Mouse (Mus musculus): ENCODE measurements around the gene Serpina3n. TPM values are rescaled to one million over a fixed set of nuclear protein-coding genes. Genes with fewer than 3 reads are reported as not detected.
A peak's percentile ranks its signal among the peaks of the same experiment; 100 is the strongest.
"Not testable (repeated sequence)": the region's sequence is repeated elsewhere in the genome, so short reads cannot be mapped to it uniquely, and the experiment has no call there.

Serpina3n gene
- total RNA-seq, 4 experiments from 2014 or later, result 2.4 to 10.7 (median 5.6) TPM

GRCm38 (mm10) chr12:104433951-104434735 lies 27.6 kb downstream of the Serpina3n start:
- no peak for DNase-seq (ENCODE audit: low spot score in 2 of 2)

DNA sequence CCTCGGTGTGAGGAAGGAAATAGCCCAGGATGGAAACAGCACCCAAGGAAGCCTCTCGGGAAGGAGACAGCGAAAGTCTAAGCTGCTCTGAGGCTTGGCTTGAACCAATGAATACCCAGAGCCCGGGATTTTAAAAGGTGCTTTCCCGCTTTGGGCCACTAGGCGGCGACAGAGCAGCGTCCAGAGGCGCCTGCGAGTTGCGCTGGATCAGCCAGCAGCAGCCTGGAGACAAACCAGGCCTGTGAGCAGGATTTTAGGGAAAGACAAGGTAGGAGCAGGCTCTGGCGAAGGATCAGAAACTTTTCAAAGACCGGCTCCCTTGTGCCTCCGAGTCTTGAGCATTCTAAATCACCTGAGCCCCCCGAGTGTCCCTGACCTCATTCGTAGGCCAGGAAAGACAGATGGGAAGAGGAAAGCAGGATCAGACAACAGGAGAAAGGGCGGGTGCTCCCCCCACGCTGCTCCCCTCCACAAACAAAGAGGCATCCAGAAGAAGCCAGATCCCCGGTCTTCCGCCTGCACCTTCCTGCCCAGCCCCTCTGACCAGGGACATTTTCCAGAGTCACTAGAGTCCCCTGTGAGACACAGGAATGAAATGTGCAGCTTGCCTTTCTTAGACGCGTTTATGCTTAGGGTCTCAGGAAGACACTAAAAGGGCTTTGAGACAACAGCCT lies 33.7 kb downstream of the Serpina3n start:
- peak; percentile 71 to 76 for DNase-seq (ENCODE audit: low spot score in 2 of 2)

- no peak for DNase-seq (ENCODE audit: low spot score in 2 of 2)
These were observed 37.2 kb downstream of the Serpina3n start for GRCm38 (mm10) chr12:104443716-104444115.

DNA sequence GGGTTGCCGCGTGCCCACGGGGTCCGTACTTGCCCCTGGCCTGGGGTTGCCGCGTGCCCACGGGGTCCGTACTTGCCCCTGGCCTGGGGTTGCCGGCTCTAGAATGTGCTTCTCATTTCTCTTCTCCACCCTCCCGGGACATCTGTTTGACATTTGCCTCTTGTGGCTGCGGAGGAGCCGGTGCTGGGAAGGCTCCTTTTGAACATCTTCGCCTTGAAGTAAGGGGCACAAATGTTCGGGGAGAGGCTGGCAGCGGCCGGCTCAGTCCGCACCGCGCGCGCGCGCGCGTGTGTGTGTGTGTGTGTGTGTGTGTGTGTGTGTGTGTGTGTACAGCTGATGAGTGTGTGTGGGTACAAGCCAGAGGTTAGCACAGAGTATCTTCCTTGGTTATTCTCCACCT lies 40.5 kb downstream of the Serpina3n start:
- DNase-seq (ENCODE audit: low spot score in 2 of 2), result not testable (repeated sequence)

GRCm38 (mm10) chr12:104448099-104448498 lies 41.6 kb downstream of the Serpina3n start:
- DNase-seq (ENCODE audit: low spot score in 2 of 2), result no peak

DNA sequence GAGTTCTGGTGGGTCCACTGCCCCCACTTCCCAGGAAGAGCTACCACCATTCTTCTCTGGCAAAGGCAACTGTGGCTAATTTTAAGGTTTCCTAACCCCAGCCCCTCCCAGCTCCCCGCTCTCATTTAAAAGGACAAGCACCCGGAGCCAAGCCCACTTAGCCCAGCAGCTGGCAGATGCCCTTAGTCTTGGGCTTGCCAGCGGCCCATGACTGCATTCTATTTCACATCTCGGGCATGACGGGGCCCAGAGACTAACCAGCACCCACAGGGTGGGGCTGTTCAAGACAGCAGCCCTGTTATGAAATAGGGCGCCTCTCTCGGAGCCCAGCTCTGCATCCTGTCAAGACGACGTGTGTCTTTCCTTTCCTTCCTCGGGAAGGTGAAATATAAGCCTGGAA lies 43.7 kb downstream of the Serpina3n start:
- no peak for DNase-seq (ENCODE audit: low spot score in 2 of 2)

DNA sequence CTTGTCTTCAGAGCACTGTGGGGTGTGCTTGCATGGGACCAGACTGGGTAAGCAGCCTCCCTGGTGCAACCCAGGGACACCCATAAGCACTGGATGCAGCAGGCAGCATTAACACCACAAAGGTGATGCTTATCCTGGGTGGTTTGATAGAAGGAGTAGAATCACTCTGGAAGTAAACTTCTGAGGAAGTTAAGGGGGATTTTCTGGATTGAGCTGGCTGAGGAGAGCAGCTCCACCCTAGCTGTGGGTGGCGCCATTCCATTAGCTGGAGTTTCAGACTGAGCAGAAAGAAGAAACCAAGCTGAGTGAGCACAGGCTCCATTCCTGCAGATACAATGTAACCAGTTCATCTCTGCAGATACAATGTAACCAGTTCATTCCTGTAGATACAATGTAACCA lies 46.5 kb downstream of the Serpina3n start:
- DNase-seq (ENCODE audit: low spot score in 2 of 2), result no peak

DNA sequence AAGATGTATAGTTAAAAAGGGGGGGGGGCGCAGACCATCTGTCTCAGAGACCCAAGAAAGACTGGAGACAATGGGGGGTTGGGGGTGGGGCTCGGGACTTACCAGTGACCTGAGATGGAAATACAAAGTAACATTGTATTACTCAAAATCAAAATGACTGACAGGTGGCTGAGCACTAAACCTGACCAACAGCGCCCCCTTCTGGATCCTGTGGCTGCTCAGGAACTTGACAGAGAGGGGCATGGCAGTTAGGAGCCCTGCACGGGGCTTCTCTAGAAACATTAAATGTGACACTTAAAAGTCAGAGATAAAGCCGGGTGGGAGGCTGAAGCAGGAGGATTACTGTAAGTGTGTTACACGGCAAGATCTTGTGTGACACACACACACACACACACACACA lies 52.8 kb downstream of the Serpina3n start:
- no peak for DNase-seq (ENCODE audit: low spot score in 2 of 2)

DNA sequence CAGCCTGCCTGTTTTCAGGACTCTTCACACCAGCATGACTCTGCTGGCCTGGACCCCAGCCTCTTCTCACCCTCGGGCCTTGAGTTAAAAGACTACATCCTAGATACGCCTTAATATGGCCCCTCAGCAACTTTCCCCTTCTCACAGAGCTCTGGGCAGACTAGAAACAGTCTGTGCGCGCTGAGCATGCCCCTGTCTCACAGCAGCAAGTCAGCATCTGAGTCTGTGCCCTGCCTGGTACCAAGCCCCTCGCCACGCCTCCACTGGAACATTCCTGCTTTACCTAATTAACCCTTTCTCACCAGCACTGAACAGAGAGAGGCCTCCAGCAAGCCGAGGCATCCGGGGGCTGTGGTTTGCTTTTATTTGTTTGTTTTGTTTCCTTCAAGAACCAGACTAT lies 54.8 kb downstream of the Serpina3n start:
- no peak for DNase-seq (ENCODE audit: low spot score in 2 of 2)

Other genes starting within 250 kb of the Serpina3n start
- not detected for gene Serpina3f, start 192.2 kb upstream of the Serpina3n start, total RNA-seq (2022)
- gene Serpina3g, start 170.5 kb upstream of the Serpina3n start, total RNA-seq (2022), result not detected
- gene Serpina3i, start 143.6 kb upstream of the Serpina3n start, total RNA-seq (2022), result under 1 TPM in 1 of 4 experiments, not detected in 3; 0.43 TPM
- not detected for gene Serpina3j, start 92.2 kb upstream of the Serpina3n start, total RNA-seq (2022)
- gene Serpina3k, start 68.2 kb upstream of the Serpina3n start, total RNA-seq (2022), result 1 to 10 TPM in 1 of 4 experiments, under 1 TPM in 2, not detected in 1; 0.12 to 4.9 (median 0.29) TPM
- under 1 TPM in 2 of 4 experiments, not detected in 2; 0.43 to 0.56 TPM for gene Serpina3m, start 68.2 kb upstream of the Serpina3n start, total RNA-seq (2022)
- not detected for gene Gsc, start 66.6 kb downstream of the Serpina3n start, total RNA-seq (2022)